Mouse (Mus musculus): ENCODE results near the gene Prkaca. TPM values are rescaled to one million over a fixed set of nuclear protein-coding genes. Genes with fewer than 3 reads are reported as not detected.

Prkaca gene
- 10 to 100 TPM in 9 of 26 experiments, 1 to 10 TPM in 17; 2.1 to 17.5 (median 6.5) TPM for total RNA-seq (2018; cell fraction: chromatin; rRNA removed)
- total RNA-seq (2018; cell fraction: cytosol; rRNA removed): 10 to 100 TPM; 53.6 to 92.3 (median 75.5) TPM
- 10 to 100 TPM; 11.1 to 45.7 (median 24.4) TPM for total RNA-seq (2018; cell fraction: nucleus; rRNA removed)
- polyA plus RNA-seq (2018): 59.2 to 70.1 TPM (median 67.5 TPM) in 3 replicates

DNA sequence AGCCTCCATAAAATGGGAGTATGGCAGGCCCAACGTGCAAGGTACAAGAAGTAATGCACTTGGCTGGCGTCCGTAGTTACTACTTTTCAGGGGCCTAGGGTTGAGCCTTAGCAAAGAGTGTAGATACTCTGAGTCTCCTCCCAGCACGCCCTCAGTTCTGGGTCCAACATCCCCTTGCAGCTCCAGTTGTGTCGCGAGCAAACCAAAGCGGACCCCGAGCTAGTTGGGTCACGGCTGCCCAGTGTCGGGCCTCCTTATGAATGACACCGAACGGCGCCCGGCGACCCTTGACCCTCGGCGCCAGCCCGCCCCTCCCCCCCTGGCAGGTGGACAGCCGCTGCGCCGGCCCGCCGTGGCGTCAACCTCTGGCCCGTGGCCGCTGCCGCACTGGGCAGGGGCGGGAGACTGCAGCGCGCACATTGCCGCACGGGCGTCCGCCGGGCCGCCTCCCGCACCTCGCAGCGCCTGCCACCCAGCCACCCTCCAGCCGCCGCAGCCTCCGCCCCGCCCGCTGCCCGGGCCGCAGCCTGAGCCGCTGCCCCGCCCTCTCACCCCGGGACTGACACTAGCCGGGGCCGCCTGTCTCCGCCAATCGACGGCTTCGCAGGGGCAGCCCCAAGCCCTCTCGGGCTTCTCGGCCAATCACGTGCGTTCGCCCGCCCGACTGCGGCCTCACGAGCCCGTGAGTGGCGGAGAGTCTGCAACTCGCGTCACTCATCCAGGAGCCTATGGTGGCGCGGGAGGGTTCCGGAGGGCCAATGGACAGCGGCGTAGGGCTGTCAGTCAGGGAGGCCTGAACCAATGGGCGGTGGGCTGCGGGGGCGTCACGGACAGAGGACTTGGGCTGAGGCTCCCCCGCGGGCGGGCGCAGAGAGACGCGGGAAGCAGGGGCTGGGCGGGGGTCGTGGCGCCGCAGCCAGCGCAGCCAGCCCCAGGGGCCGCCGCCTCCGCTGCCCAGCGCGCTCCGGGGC, at the start of gene Prkaca:
Gene Prkaca, plus strand, starts transcription at position 844 of the 971 bp plus-strand sequence.
- Histone ChIP-seq H3K4me3 (ENCODE audit: inconsistent target) (peak within 1 kb of the TSS; percentile 79), H3K36me3 (ENCODE audit: inconsistent target) (no peaks in the 10 kb centered on the region), H3K79me2 (ENCODE audit: inconsistent target) (peaks cover 43% of the 10 kb centered on the region), H3K27ac (0 out of 2 replicates have a peak within 1 kb of the TSS, but pooled peaks have one; percentile 5)
- WGBS (ENCODE audit: missing documents): under 1% methylated on average over 80 of the region's 94 CpGs

GRCm38 (mm10) chr8:83924585-83924984, 48.2 kb upstream of the Prkaca start:
- H3K36me3 ChIP-seq (ENCODE audit: inconsistent target): no peaks in the 10 kb centered on the region

DNA sequence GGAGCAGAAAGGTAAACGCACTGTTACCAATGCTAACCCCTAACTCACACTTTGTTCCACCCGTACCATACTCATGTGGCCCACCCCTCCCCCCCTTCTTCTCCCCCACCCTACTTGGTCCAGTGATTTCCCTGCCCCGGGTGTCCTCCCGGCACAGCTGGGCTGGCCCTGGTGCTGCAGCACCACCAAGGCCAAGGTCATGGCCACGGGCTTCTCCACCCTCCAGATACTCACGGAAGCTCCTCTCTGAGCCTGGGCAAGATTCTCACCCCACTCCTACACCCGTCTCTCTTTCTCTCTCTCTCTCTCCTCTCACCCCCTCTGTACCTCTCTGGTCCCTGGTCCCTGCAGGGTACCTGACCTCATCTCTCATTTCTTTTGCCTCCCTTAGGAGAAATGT, 46.5 kb upstream of the Prkaca start:
- WGBS (ENCODE audit: missing documents): 91% methylated on average over 6 of the region's 7 CpGs
- Histone ChIP-seq H3K79me2 (ENCODE audit: inconsistent target) (no peaks in the 10 kb centered on the region), H3K4me3 (ENCODE audit: inconsistent target) (no peak overlapping the region), H3K36me3 (ENCODE audit: inconsistent target) (no peaks in the 10 kb centered on the region), H3K27ac (no peak overlapping the region)

More at GRCm38 (mm10) chr8:83924585-83924984, 48.2 kb upstream of the Prkaca start:
- H3K27ac ChIP-seq: no peak overlapping the region
- WGBS (ENCODE audit: missing documents): 95% methylated on average over 5 of the region's 5 CpGs
- H3K4me3 ChIP-seq (ENCODE audit: inconsistent target): no peak overlapping the region
- H3K79me2 ChIP-seq (ENCODE audit: inconsistent target): no peaks in the 10 kb centered on the region

DNA sequence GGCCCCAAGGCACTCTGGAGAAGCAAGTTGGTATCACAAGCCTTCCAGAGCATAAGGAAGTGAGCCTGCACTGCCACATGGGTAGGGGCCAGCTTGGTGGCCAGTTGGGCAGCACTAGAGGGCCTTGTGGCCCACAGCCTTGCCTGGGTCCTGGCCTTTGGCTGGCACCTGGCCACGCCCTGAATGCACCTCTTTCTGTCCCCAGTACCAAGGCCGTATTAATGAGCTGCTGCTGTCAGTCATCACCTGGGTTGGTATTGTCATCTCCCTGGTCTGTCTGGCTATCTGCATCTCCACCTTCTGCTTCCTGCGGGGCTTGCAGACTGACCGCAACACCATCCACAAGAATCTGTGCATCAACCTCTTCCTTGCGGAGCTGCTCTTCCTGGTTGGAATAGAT, 38.6 kb upstream of the Prkaca start:
- Histone ChIP-seq H3K79me2 (ENCODE audit: inconsistent target) (no peaks in the 10 kb centered on the region), H3K27ac (no peak overlapping the region), H3K4me3 (ENCODE audit: inconsistent target) (no peak overlapping the region), H3K36me3 (ENCODE audit: inconsistent target) (no peaks in the 10 kb centered on the region)
- WGBS (ENCODE audit: missing documents): 85% methylated on average over 5 of the region's 5 CpGs

GRCm38 (mm10) chr8:83934994-83935393, 37.8 kb upstream of the Prkaca start:
- Histone ChIP-seq H3K79me2 (ENCODE audit: inconsistent target) (no peaks in the 10 kb centered on the region), H3K4me3 (ENCODE audit: inconsistent target) (no peak overlapping the region), H3K36me3 (ENCODE audit: inconsistent target) (no peaks in the 10 kb centered on the region), H3K27ac (no peak overlapping the region)
- WGBS (ENCODE audit: missing documents): 96% methylated on average over 2 of the region's 2 CpGs

DNA sequence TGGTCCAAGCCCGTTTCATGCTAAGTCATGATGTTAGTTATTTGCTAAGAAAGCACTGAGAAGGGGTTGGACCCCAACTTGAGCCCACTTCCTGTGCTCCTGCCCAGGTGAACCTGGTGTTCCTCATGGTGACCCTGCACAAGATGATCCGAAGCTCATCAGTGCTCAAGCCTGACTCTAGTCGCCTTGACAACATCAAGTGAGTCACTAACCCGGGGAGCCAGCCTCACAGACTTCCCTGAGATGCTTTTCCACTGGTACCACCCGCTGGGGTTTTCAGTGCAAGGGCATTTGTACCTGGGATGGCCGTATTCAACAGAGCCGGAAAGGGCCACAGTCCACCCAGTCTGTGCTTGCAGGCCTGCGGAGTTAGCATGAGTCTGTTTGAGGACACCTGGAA, 37.4 kb upstream of the Prkaca start:
- no peaks in the 10 kb centered on the region for H3K36me3 ChIP-seq (ENCODE audit: inconsistent target)
- H3K27ac ChIP-seq: no peak overlapping the region
- 97% methylated on average over 8 of the region's 8 CpGs for WGBS (ENCODE audit: missing documents)
- H3K4me3 ChIP-seq (ENCODE audit: inconsistent target): no peak overlapping the region
- H3K79me2 ChIP-seq (ENCODE audit: inconsistent target): no peaks in the 10 kb centered on the region

DNA sequence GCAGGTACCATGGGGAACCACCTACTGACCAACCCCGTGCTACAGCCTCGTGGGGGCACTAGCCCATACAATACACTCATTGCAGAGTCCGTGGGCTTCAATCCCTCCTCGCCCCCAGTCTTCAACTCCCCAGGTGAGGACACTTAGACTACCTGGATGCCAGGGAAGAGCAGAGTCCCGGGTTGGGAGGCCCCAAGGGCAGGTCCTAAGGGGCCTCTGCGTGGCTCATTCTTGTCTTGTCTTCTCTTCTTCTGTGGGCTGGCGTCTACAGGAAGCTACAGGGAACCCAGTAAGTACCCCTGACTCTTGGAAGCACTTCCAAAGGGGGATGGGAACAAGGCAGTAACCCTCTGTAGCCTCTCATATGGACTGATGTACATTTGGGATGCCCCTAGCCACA, 35.1 kb upstream of the Prkaca start:
- Histone ChIP-seq H3K79me2 (ENCODE audit: inconsistent target) (no peaks in the 10 kb centered on the region), H3K36me3 (ENCODE audit: inconsistent target) (no peaks in the 10 kb centered on the region), H3K27ac (no peak overlapping the region), H3K4me3 (ENCODE audit: inconsistent target) (no peak overlapping the region)
- 91% methylated on average over 6 of the region's 7 CpGs for WGBS (ENCODE audit: missing documents)

GRCm38 (mm10) chr8:83938330-83938729, 34.5 kb upstream of the Prkaca start:
- no peaks in the 10 kb centered on the region for H3K36me3 ChIP-seq (ENCODE audit: inconsistent target)
- no peaks in the 10 kb centered on the region for H3K79me2 ChIP-seq (ENCODE audit: inconsistent target)
- no peak overlapping the region for H3K27ac ChIP-seq
- WGBS (ENCODE audit: missing documents): 96% methylated on average over 15 of the region's 15 CpGs
- H3K4me3 ChIP-seq (ENCODE audit: inconsistent target): no peak overlapping the region

- H3K79me2 ChIP-seq (ENCODE audit: inconsistent target): no peaks in the 10 kb centered on the region
- H3K36me3 ChIP-seq (ENCODE audit: inconsistent target): no peaks in the 10 kb centered on the region
- 79% methylated on average over 6 of the region's 6 CpGs for WGBS (ENCODE audit: missing documents)
- no peak overlapping the region for H3K27ac ChIP-seq
- H3K4me3 ChIP-seq (ENCODE audit: inconsistent target): no peak overlapping the region
Observed at GRCm38 (mm10) chr8:83941066-83941677, 31.6 kb upstream of the Prkaca start.

DNA sequence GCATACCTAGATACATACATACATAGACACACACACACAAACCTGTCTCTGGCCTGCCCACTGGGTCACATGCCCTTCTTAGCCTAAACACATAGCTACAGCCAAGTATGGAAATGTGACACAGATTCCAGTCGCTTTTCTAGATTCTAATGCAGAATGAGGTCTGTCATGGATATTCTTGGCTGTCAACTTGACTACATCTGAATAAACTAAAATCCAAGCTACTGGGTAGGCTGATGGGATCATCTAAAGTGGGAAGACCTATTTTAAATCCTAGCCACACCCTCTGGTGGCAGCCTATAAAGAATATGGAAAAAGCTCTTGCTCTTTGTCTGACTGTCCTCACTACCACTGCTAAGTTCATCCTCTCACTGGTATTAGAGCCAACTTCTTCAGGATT, 30.3 kb upstream of the Prkaca start:
- WGBS (ENCODE audit: missing documents): 100% methylated on average over 1 of the region's 1 CpGs

GRCm38 (mm10) chr8:83945540-83945939, 27.3 kb upstream of the Prkaca start:
- Histone ChIP-seq H3K36me3 (ENCODE audit: inconsistent target) (no peaks in the 10 kb centered on the region), H3K27ac (no peak overlapping the region)
- WGBS (ENCODE audit: missing documents): 69% methylated on average over 3 of the region's 3 CpGs

More for the DNA sequence above, 30.3 kb upstream of the Prkaca start:
- Histone ChIP-seq H3K36me3 (ENCODE audit: inconsistent target) (no peaks in the 10 kb centered on the region), H3K79me2 (ENCODE audit: inconsistent target) (no peaks in the 10 kb centered on the region), H3K4me3 (ENCODE audit: inconsistent target) (no peak overlapping the region), H3K27ac (no peak overlapping the region)

DNA sequence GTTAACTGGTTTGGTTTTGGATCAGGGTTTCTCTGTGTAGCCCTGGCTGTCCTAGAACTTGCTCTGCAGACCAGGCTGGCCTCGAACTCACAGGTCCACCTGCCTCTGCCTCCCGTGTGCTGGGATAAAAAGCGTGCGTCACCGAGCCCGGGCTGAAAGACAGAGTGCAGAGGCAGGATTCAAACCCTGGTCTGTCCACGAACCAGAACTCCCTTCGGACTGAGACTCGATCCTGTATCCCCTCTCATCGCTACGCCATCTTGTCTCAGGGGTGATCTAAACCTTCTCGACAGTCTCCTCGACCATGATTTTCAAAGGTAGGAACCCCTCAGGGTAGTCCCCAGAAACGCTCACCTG, 18.1 kb upstream of the Prkaca start:
- 8% methylated on average over 14 of the region's 14 CpGs for WGBS (ENCODE audit: missing documents)
- Histone ChIP-seq H3K79me2 (ENCODE audit: inconsistent target) (peaks cover 42% of the 10 kb centered on the region), H3K4me3 (ENCODE audit: inconsistent target) (peak overlapping the region; percentile 58), H3K27ac (peak overlapping the region; percentile 10; the same call in 1 of the 2 replicates), H3K36me3 (ENCODE audit: inconsistent target) (no peaks in the 10 kb centered on the region)

More at GRCm38 (mm10) chr8:83945540-83945939, 27.3 kb upstream of the Prkaca start:
- Histone ChIP-seq H3K4me3 (ENCODE audit: inconsistent target) (no peak overlapping the region), H3K79me2 (ENCODE audit: inconsistent target) (no peaks in the 10 kb centered on the region)

- H3K79me2 ChIP-seq (ENCODE audit: inconsistent target): peaks cover 48% of the 10 kb centered on the region
- H3K36me3 ChIP-seq (ENCODE audit: inconsistent target): no peaks in the 10 kb centered on the region
- peak within 1 kb of the TSS; percentile 45 for H3K27ac ChIP-seq
- H3K4me3 ChIP-seq (ENCODE audit: inconsistent target): peak within 1 kb of the TSS; percentile 71
- under 1% methylated on average over 74 of the region's 75 CpGs for WGBS (ENCODE audit: missing documents)
Observed at GRCm38 (mm10) chr8:83955106-83955957, 17.5 kb upstream of the Prkaca start, which contains the start of the genes Gm10644 and Asf1b. TSS of gene Gm10644 (minus strand) at chr8:83955205. TSS of gene Asf1b (plus strand) at chr8:83955507.

GRCm38 (mm10) chr8:83955958-83956218, 16.9 kb upstream of the Prkaca start:
- Histone ChIP-seq H3K79me2 (ENCODE audit: inconsistent target) (peaks cover 53% of the 10 kb centered on the region), H3K4me3 (ENCODE audit: inconsistent target) (peak overlapping the region; percentile 71), H3K36me3 (ENCODE audit: inconsistent target) (no peaks in the 10 kb centered on the region), H3K27ac (peak overlapping the region; percentile 45)
- WGBS (ENCODE audit: missing documents): 10% methylated on average over 15 of the region's 15 CpGs

Measured in macrophage (primary cell).